Mouse (Mus musculus) ES-E14 (cell line): ENCODE measurements at regions not wholly inside any gene's neighbourhood (a gene's known extent, or its start where the extent isn't known, plus 50 kb on each side); places are given as distances from the start of the nearest gene placed in this dataset.

Experiments
- ZC3H11A ChIP-seq: IDR thresholded peaks from 2 replicates; pipeline ENCODE4 v1.6.1; 2012; ENCODE audit warnings: low read depth, mild to moderate bottlenecking, inconsistent platforms, low read length, borderline replicate concordance
- ZNF384 ChIP-seq: IDR thresholded peaks from 2 replicates; pipeline ENCODE4 v1.6.1; 2012; ENCODE audit warnings: low read depth, low read length, inconsistent platforms

- no peak for TF ChIP-seq ZC3H11A
- no peak for TF ChIP-seq ZNF384
These were observed 93.9 kb upstream of the Vldlr start for GRCm38 (mm10) chr19:27122348-27122747.
